Mouse (Mus musculus): ENCODE results near the gene Popdc3. TPM values are rescaled to one million over a fixed set of nuclear protein-coding genes. Genes with fewer than 3 reads are reported as not detected.

The Popdc3 gene
- 3.1 and 4.0 TPM in 2 replicates for polyA plus RNA-seq (2015; fragmentation: Nextera tagmentation; extraction: Ambion mirVana)

GRCm38 (mm10) chr10:45177798-45178197 lies at the start of gene Popdc3:
TSS of gene Popdc3 (plus strand) at chr10:45178098.

GRCm38 (mm10) chr10:45335434-45336422 lies 157.8 kb downstream of the Popdc3 start, which contains the start of gene Bves:
TSS of gene Bves (plus strand) at chr10:45335772.

Other genes starting within 250 kb of the Popdc3 start
- 17.6 and 19.2 TPM in 2 replicates for gene Prep, start 110.9 kb upstream of the Popdc3 start, polyA plus RNA-seq (2015; fragmentation: Nextera tagmentation; extraction: Ambion mirVana)
- 1.2 and 1.6 TPM in 2 replicates for gene Bves, start 157.7 kb downstream of the Popdc3 start, polyA plus RNA-seq (2015; fragmentation: Nextera tagmentation; extraction: Ambion mirVana)

Data from neural tube, postnatal 0 days (tissue).